Comparison of ENCODE assay signal across 18 mouse cellular contexts in the genomic region with DNA sequence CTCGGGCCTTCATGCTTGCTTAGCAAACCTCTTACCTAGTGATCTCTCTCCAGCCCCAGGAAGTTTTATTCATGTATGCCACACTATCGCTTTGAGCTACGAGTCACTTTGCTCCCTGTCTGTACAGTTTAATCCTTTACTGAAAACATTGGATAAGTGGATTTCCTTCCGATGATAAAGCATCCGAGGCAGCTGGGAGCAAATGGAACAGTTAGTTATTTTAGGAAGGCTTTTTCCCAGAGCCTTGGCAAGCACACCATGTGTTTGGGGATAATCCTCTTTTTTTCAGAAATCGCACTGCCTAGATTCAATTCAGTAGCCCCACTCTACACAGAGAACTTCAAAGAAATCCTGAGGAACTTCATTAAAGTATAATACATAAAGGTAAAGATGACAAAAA.
DNase-seq lines count a peak whose midpoint lies in the region; ATAC-seq and TF ChIP-seq lines count a peak whose summit lies in the region.
"Had no signal": no experiment of that assay in that cellular context is flagged by ENCODE, and none has a peak within 500 bp of the region (broad histone marks: within the 10 kb centered on the region; RNA-seq: fewer than 3 reads in every experiment).

No protein-coding gene starts in this region.

- no peaks in the 10 kb centered on the region for H3K27me3 ChIP-seq in lung, embryonic 14.5 days (ENCODE audit: insufficient read depth, low read length)
- H3K27me3 ChIP-seq in intestine, postnatal 0 days (replicated peaks; ENCODE audit: control insufficient read depth, insufficient read depth, low read length) = no peaks in the 10 kb centered on the region
- H3K27me3 ChIP-seq: embryonic facial prominence, embryonic 13.5 days; hindbrain, embryonic 12.5 days; intestine, embryonic 15.5 days had no signal

- H3K4me1 ChIP-seq in lung, embryonic 14.5 days (ENCODE audit: insufficient read depth) = no peaks in the 10 kb centered on the region
- H3K4me1 ChIP-seq in intestine, postnatal 0 days (replicated peaks; ENCODE audit: control insufficient read depth, insufficient read depth, low read length) = no peaks in the 10 kb centered on the region
- H3K4me1 ChIP-seq: embryonic facial prominence, embryonic 13.5 days; hindbrain, embryonic 12.5 days; intestine, embryonic 15.5 days had no signal

- no peak for TF ChIP-seq POLR2A in brain, embryonic 14.5 days (IDR thresholded peaks at IDR 0.05; ENCODE audit: borderline replicate concordance, extremely low read depth, insufficient read depth, insufficient read length, poor library complexity, severe bottlenecking)

- H3K4me2 ChIP-seq in lung, embryonic 14.5 days = no peak overlapping the region
- no peak overlapping the region for H3K4me2 ChIP-seq in intestine, postnatal 0 days (replicated peaks; ENCODE audit: low read depth)
- H3K4me2 ChIP-seq: embryonic facial prominence, embryonic 13.5 days; hindbrain, embryonic 12.5 days; intestine, embryonic 15.5 days had no signal

- no peak for ATAC-seq in lung, embryonic 14.5 days (ENCODE audit: insufficient read depth)
- no peak for ATAC-seq in intestine, postnatal 0 days
- ATAC-seq: forebrain, embryonic 16.5 days; intestine, embryonic 15.5 days had no signal

- peak; percentile 13 to 43 for DNase-seq in frontal cortex, postnatal 36 days (ENCODE audit: low spot score in 2 of 2)
- DNase-seq in frontal cortex, postnatal 25 days (ENCODE audit: low spot score in 2 of 2) = no peak
- DNase-seq in lung, embryonic 14.5 days = peak; percentile 11
- no peak for DNase-seq in lung, adult 18-20 months
- peak; percentile 66 for DNase-seq in brain, embryonic 14.5 days (ENCODE audit: low read depth)
- DNase-seq in heart, postnatal 14 days = peak; percentile 2 to 13
- DNase-seq in neural tube, embryonic 10.5 days (ENCODE audit: extremely low spot score, low spot score) = no peak
- DNase-seq: adrenal gland, postnatal 25 days; kidney, postnatal 14 days; lung, postnatal 4 days; spleen, adult 18-20 months; thymus, postnatal 4 days had no signal

- H3K4me3 ChIP-seq in lung, embryonic 14.5 days (ENCODE audit: low read depth, low read length) = no peak overlapping the region
- H3K4me3 ChIP-seq in intestine, postnatal 0 days (ENCODE audit: low read depth, low read length) = no peak overlapping the region
- H3K4me3 ChIP-seq: embryonic facial prominence, embryonic 13.5 days; hindbrain, embryonic 12.5 days; intestine, embryonic 15.5 days had no signal

- H3K9me3 ChIP-seq in lung, embryonic 14.5 days (ENCODE audit: low read depth, low read length) = no peaks in the 10 kb centered on the region
- H3K9me3 ChIP-seq in intestine, postnatal 0 days (ENCODE audit: control insufficient read depth) = no peaks in the 10 kb centered on the region
- H3K9me3 ChIP-seq: embryonic facial prominence, embryonic 13.5 days; hindbrain, embryonic 12.5 days; intestine, embryonic 15.5 days had no signal

- TF ChIP-seq CTCF in lung, embryonic 14.5 days (IDR thresholded peaks at IDR 0.05; ENCODE audit: low read depth) = no peak
- no peak for TF ChIP-seq CTCF in brain, embryonic 14.5 days (IDR thresholded peaks at IDR 0.05; ENCODE audit: borderline replicate concordance, extremely low read depth, insufficient read depth, insufficient read length)
- TF ChIP-seq CTCF in intestine, postnatal 0 days (IDR thresholded peaks at IDR 0.05; ENCODE audit: low read depth) = no peak

- 41% methylated on average over 6 of the region's 6 CpGs for WGBS in lung, embryonic 14.5 days
- WGBS in intestine, postnatal 0 days = 59% methylated on average over 6 of the region's 6 CpGs

- intact Hi-C loops in heart, postnatal 14 days (cut with DNase I) = no loop called here

- no peaks in the 10 kb centered on the region for H3K36me3 ChIP-seq in lung, embryonic 14.5 days (ENCODE audit: insufficient read depth)
- no peaks in the 10 kb centered on the region for H3K36me3 ChIP-seq in intestine, postnatal 0 days (ENCODE audit: control insufficient read depth, insufficient read depth)
- H3K36me3 ChIP-seq: embryonic facial prominence, embryonic 13.5 days; hindbrain, embryonic 12.5 days; intestine, embryonic 15.5 days had no signal

- H3K9ac ChIP-seq in lung, embryonic 14.5 days = no peak overlapping the region
- H3K9ac ChIP-seq in intestine, postnatal 0 days (ENCODE audit: low read depth, low read length) = no peak overlapping the region
- H3K9ac ChIP-seq: embryonic facial prominence, embryonic 13.5 days; hindbrain, embryonic 12.5 days; intestine, embryonic 15.5 days had no signal

- no peak overlapping the region for H3K27ac ChIP-seq in lung, embryonic 14.5 days (ENCODE audit: low read depth)
- no peak overlapping the region for H3K27ac ChIP-seq in intestine, postnatal 0 days (ENCODE audit: low read depth, low read length)
- H3K27ac ChIP-seq: embryonic facial prominence, embryonic 13.5 days; hindbrain, embryonic 12.5 days; intestine, embryonic 15.5 days; stomach, postnatal 0 days had no signal

Comparison
In these comparisons a context has a peak if more than half of its experiments do, and no peak if none do; other contexts are left out.
1. DNase-seq: peak in frontal cortex, postnatal 36 days (2 of 2), lung, embryonic 14.5 days (single experiment), brain, embryonic 14.5 days (single experiment) and heart, postnatal 14 days (2 of 2); none in frontal cortex, postnatal 25 days (0 of 2), lung, adult 18-20 months (0 of 2) and neural tube, embryonic 10.5 days (single experiment).